Mouse (Mus musculus): ENCODE data around the gene Ptov1.

The Ptov1 gene

GRCm38 (mm10) chr7:44840426-44840825, 29.2 kb downstream of the Ptov1 start:
- no peak for DNase-seq (ENCODE audit: low read depth in 2 of 2, low spot score in 2 of 2)

- DNase-seq (ENCODE audit: low read depth in 2 of 2, low spot score in 2 of 2) = peak; percentile 47 to 59
Measured at GRCm38 (mm10) chr7:44839491-44840191, 29.9 kb downstream of the Ptov1 start.

GRCm38 (mm10) chr7:44839171-44839490, 30.5 kb downstream of the Ptov1 start:
- DNase-seq (ENCODE audit: low read depth in 2 of 2, low spot score in 2 of 2) = no peak

- no peak for DNase-seq (ENCODE audit: low read depth in 2 of 2, low spot score in 2 of 2)
Measured at GRCm38 (mm10) chr7:44838073-44838472, 31.5 kb downstream of the Ptov1 start.

GRCm38 (mm10) chr7:44836423-44837053, 33.0 kb downstream of the Ptov1 start:
- no peak for DNase-seq (ENCODE audit: low read depth in 2 of 2, low spot score in 2 of 2)

- DNase-seq (ENCODE audit: low read depth in 2 of 2, low spot score in 2 of 2) = no peak
Measured at GRCm38 (mm10) chr7:44836016-44836404, 33.6 kb downstream of the Ptov1 start.

GRCm38 (mm10) chr7:44835373-44836015, 34.1 kb downstream of the Ptov1 start:
- no peak for DNase-seq (ENCODE audit: low read depth in 2 of 2, low spot score in 2 of 2)

GRCm38 (mm10) chr7:44832763-44833162, 36.8 kb downstream of the Ptov1 start:
- DNase-seq (ENCODE audit: low read depth in 2 of 2, low spot score in 2 of 2) = no peak

GRCm38 (mm10) chr7:44828706-44829105, 40.9 kb downstream of the Ptov1 start:
- DNase-seq (ENCODE audit: low read depth in 2 of 2, low spot score in 2 of 2) = no peak

- no peak for DNase-seq (ENCODE audit: low read depth in 2 of 2, low spot score in 2 of 2)
Measured at GRCm38 (mm10) chr7:44826771-44827170, 42.8 kb downstream of the Ptov1 start.

GRCm38 (mm10) chr7:44824872-44825271, 44.7 kb downstream of the Ptov1 start:
- DNase-seq (ENCODE audit: low read depth in 2 of 2, low spot score in 2 of 2) = peak; percentile 76 to 85

GRCm38 (mm10) chr7:44823409-44823808, 46.2 kb downstream of the Ptov1 start:
- no peak for DNase-seq (ENCODE audit: low read depth in 2 of 2, low spot score in 2 of 2)

- no peak for DNase-seq (ENCODE audit: low read depth in 2 of 2, low spot score in 2 of 2)
Measured at GRCm38 (mm10) chr7:44821666-44822448, 47.7 kb downstream of the Ptov1 start.

- DNase-seq (ENCODE audit: low read depth in 2 of 2, low spot score in 2 of 2) = no peak
Measured at GRCm38 (mm10) chr7:44820525-44820924, 49.1 kb downstream of the Ptov1 start.

GRCm38 (mm10) chr7:44819863-44820262, 49.7 kb downstream of the Ptov1 start:
- DNase-seq (ENCODE audit: low read depth in 2 of 2, low spot score in 2 of 2) = no peak

- DNase-seq (ENCODE audit: low read depth in 2 of 2, low spot score in 2 of 2) = no peak
Measured at GRCm38 (mm10) chr7:44819391-44819790, 50.2 kb downstream of the Ptov1 start.

GRCm38 (mm10) chr7:44818751-44819235, 50.8 kb downstream of the Ptov1 start:
- no peak for DNase-seq (ENCODE audit: low read depth in 2 of 2, low spot score in 2 of 2)

- DNase-seq (ENCODE audit: low read depth in 2 of 2, low spot score in 2 of 2) = no peak
Measured at GRCm38 (mm10) chr7:44818164-44818563, 51.4 kb downstream of the Ptov1 start.

- DNase-seq (ENCODE audit: low read depth in 2 of 2, low spot score in 2 of 2) = no peak
Measured at GRCm38 (mm10) chr7:44817441-44817840, 52.1 kb downstream of the Ptov1 start.

- no peak for DNase-seq (ENCODE audit: low read depth in 2 of 2, low spot score in 2 of 2)
Measured at GRCm38 (mm10) chr7:44816470-44817021, 53.0 kb downstream of the Ptov1 start, which contains the start of gene Atf5. Atf5 (minus strand) TSS chr7:44816658.

All from CD8-positive naive resting alpha-beta T cell, adult 2 months (primary cell).